Comparison of ENCODE assay signal across 17 mouse cellular contexts in the genomic region with DNA sequence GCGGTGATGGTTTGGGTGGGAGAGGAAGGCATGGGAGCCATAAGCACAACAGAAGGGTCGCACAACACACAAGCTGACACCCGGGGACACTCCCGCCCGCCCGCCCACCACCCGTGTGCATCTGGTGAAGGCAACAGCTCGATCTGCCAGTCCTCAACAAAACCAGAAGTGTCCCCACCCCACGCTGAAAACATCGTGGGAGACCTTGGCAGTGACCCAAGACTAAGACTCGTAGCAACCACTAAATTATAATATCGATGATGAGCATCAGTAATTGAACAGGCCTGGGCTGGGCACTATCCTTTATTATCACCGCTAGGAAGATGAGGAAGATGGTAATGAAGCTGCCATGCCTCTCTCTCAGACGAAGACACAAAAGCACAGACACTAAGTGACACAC. TPM values are rescaled to one million over a fixed set of nuclear protein-coding genes. Genes with fewer than 3 reads are reported as not detected.
DNase-seq lines count a peak whose midpoint lies in the region; ATAC-seq lines count a peak whose summit lies in the region.
"Had no signal": no experiment of that assay in that cellular context is flagged by ENCODE, and none has a peak within 500 bp of the region (broad histone marks: within the 10 kb centered on the region; RNA-seq: fewer than 3 reads in every experiment).

No protein-coding gene starts in this region.

- no peaks in the 10 kb centered on the region for H3K9me3 ChIP-seq in forebrain, embryonic 15.5 days
- H3K9me3 ChIP-seq in forebrain, embryonic 10.5 days: no peaks in the 10 kb centered on the region
- H3K9me3 ChIP-seq: heart, embryonic 12.5 days; intestine, embryonic 15.5 days; limb, embryonic 12.5 days; liver, embryonic 13.5 days; midbrain, embryonic 15.5 days had no signal

- 0 out of 2 replicates have a peak, but pooled peaks have one; percentile 16 for ATAC-seq in forebrain, embryonic 15.5 days (replicated peaks)
- ATAC-seq: intestine, embryonic 15.5 days; midbrain, embryonic 15.5 days had no signal

- 59% methylated on average over 14 of the region's 14 CpGs for WGBS in forebrain, embryonic 15.5 days
- 90% methylated on average over 14 of the region's 14 CpGs for WGBS in forebrain, embryonic 10.5 days

- peaks cover 11% of the 10 kb centered on the region for H3K4me1 ChIP-seq in forebrain, embryonic 15.5 days
- H3K4me1 ChIP-seq in forebrain, embryonic 10.5 days: peaks cover 15% of the 10 kb centered on the region
- H3K4me1 ChIP-seq: liver, embryonic 13.5 days; midbrain, embryonic 15.5 days had no signal

- H3K36me3 ChIP-seq in forebrain, embryonic 15.5 days: no peaks in the 10 kb centered on the region
- peaks cover 18% of the 10 kb centered on the region for H3K36me3 ChIP-seq in forebrain, embryonic 10.5 days (replicated peaks)
- H3K36me3 ChIP-seq: heart, embryonic 12.5 days; intestine, embryonic 15.5 days; liver, embryonic 13.5 days; midbrain, embryonic 15.5 days had no signal

- no peak overlapping the region for H3K4me3 ChIP-seq in forebrain, embryonic 15.5 days
- no peak overlapping the region for H3K4me3 ChIP-seq in forebrain, embryonic 10.5 days
- H3K4me3 ChIP-seq: gastrocnemius, adult 2 months; heart, embryonic 12.5 days; intestine, embryonic 15.5 days; limb, embryonic 12.5 days; liver, embryonic 13.5 days; midbrain, embryonic 15.5 days had no signal

- no peak overlapping the region for H3K4me2 ChIP-seq in forebrain, embryonic 15.5 days (replicated peaks)
- H3K4me2 ChIP-seq: heart, embryonic 12.5 days; hindbrain, embryonic 14.5 days; intestine, embryonic 15.5 days; limb, embryonic 12.5 days; liver, embryonic 13.5 days; midbrain, embryonic 15.5 days had no signal

- no peaks in the 10 kb centered on the region for H3K27me3 ChIP-seq in forebrain, embryonic 15.5 days
- no peaks in the 10 kb centered on the region for H3K27me3 ChIP-seq in forebrain, embryonic 10.5 days (ENCODE audit: poor library complexity, severe bottlenecking)
- H3K27me3 ChIP-seq: heart, embryonic 12.5 days; intestine, embryonic 15.5 days; limb, embryonic 12.5 days; liver, embryonic 13.5 days; midbrain, embryonic 15.5 days had no signal

- no peak overlapping the region for H3K27ac ChIP-seq in forebrain, embryonic 15.5 days (replicated peaks)
- no peak overlapping the region for H3K27ac ChIP-seq in forebrain, embryonic 10.5 days
- H3K27ac ChIP-seq: gastrocnemius, adult 2 months; hindbrain, embryonic 14.5 days; intestine, embryonic 15.5 days; limb, embryonic 12.5 days; liver, embryonic 13.5 days; midbrain, embryonic 15.5 days had no signal

- no peak for DNase-seq in forebrain, embryonic 10.5 days (ENCODE audit: extremely low spot score, low spot score)
- peak; percentile 27 for DNase-seq in right cerebral cortex, adult 18-20 months
- no peak for DNase-seq in right cerebral cortex, postnatal 25 days
- DNase-seq in layer of hippocampus, adult 9-11 months: peak; percentile 86
- DNase-seq in ovary, adult 18-20 months (ENCODE audit: low spot score): no peak
- DNase-seq in thymus, postnatal 10 days (ENCODE audit: low spot score in 2 of 2): no peak
- DNase-seq: adrenal gland, postnatal 10 days; cerebellum, adult 8-10 months; gastrocnemius, adult 2 months; liver, embryonic 13.5 days; thymus, postnatal 36 days had no signal

- H3K9ac ChIP-seq in forebrain, embryonic 15.5 days (replicated peaks): no peak overlapping the region
- H3K9ac ChIP-seq: heart, embryonic 12.5 days; hindbrain, embryonic 14.5 days; intestine, embryonic 15.5 days; limb, embryonic 12.5 days; liver, embryonic 13.5 days; midbrain, embryonic 15.5 days had no signal

RNA-seq across cellular contexts. Expression of a gene that starts 58.0 kb away (rescaled TPM):
- 33.8 and 35.1 TPM in 2 replicates for polyA plus RNA-seq in forebrain, embryonic 15.5 days (2015; fragmentation: Nextera tagmentation; extraction: Ambion mirVana)
- 18.4 and 21.4 TPM in 2 replicates for polyA plus RNA-seq in forebrain, embryonic 10.5 days (2016; fragmentation: Nextera tagmentation; extraction: Ambion mirVana)

Comparison
In these comparisons a context has a peak if more than half of its experiments do, and no peak if none do; other contexts are left out.
1. DNase-seq: peak in right cerebral cortex, adult 18-20 months (single experiment) and layer of hippocampus, adult 9-11 months (single experiment); none in forebrain, embryonic 10.5 days (single experiment), right cerebral cortex, postnatal 25 days (single experiment), ovary, adult 18-20 months (single experiment) and thymus, postnatal 10 days (0 of 2).